Mouse (Mus musculus) left cerebral cortex, postnatal 25 days (tissue): ENCODE measurements around the gene Pts. TPM values are rescaled to one million over a fixed set of nuclear protein-coding genes. Genes with fewer than 3 reads are reported as not detected.

ENCODE experiments used
- DNase-seq, 2 experiments: peaks; one replicate each; pipeline ENCODE4 v3.0.0; 2022; ENCODE audit warnings: low spot score in 2 of 2, mixed read lengths in 1 of 2
- intact Hi-C: fragments of 180-260 bp; cut with DNase I; formaldehyde crosslinking; loops from one replicate; pipeline ENCODE4 v1.15.1; 2025
- total RNA-seq, 2 experiments: library from RNA; stranded (reverse); gene quantifications; 2 replicates each; pipeline ENCODE4 v1.2.3; 2021

Pts gene
- total RNA-seq, result 10 to 100 TPM; 27.6 to 29.8 TPM

GRCm38 (mm10) chr9:50528293-50528892 is at the start of gene Pts:
Gene Pts (minus strand): TSS chr9:50528724.
- DNase-seq, result peak; percentile 97 to 98
- intact Hi-C loops, result loop anchor here (1.0 to 2.0 kb wide), 4 partner anchors 65 to 1034 kb away; no protein-coding TSS in a partner anchor

DNA sequence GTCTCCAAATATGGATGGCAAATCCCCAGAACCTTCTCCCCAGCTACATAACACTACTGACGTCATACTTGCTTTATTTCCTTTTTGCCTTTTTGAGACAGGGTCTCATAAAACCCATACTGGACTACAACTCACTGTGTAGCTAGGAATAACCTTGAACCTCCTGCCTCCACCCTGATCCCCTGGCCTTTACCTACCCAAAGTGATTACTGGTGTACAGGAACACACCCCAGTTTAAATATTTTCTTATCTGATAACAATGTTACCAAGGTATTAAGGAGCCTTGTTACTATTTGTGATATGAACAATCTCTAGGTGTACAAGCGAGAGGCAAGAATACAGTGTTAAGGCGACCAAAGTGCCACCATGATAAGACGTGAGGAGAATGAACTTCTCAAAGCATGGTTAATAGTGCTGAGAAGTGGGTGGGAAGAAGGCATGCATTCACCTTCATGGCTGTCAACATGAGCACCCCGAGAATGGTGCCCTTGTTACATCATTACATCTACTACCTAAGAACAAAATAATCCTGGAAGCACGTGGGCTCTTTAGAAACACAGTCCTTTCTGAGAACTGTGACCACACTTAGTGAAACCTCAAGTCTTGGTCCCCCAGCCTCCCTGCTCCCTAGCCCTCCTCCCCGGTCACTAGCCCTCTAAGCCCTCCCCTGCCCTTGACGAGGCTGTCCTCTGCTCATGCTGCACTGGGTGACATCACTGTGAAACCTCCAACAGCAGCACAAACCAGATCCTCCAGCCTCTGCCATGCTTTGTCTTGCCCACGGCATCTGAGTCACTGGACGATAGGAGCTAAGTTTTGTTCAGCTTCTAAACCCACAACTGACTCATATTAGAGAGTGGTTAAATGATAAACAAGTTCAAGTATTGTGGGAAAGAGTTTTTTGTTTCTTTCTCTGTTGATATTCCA is 41.3 kb upstream of the Pts start:
- DNase-seq, result no peak
- intact Hi-C loops, result no loop called here

DNA sequence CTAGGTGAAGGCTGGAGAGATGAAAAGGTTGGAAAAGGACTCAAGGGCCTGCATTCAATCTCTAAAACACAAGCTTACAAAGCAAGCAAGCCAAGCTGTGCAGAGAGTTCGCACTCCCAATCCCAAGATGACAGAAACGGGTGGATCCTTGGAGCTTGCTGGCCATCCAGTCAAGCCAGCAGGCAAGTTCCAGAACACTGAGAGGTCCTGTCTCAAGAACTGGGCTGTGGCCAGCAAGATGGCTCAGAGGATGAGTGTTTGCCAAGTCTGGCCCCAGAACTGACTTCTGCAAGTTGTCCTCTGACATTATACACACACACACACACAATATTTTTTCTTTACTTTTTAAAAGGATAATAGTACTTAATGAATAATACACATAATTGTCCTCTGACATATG is 39.4 kb upstream of the Pts start:
- intact Hi-C loops, result no loop called here

DNA sequence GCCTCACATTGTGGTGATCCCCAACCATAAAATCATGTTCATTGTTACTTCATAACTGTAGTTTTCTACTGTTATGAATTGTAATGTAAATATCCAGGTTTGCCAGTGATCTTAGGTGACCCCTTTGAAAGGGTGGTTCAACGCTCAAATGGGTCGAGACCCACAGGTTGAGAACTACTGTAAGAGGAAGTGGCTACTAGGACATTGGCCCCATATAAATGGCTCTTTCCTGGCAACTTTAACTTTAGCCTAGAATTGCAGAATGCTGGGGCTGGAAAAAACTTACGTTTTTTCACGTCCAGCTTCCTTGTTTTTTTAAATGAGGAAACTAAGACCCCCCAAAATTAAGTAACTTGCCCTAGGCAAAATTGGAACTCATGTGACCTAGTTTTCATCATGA is 38.8 kb upstream of the Pts start:
- intact Hi-C loops, result no loop called here
- no peak for DNase-seq

More for the DNA sequence above, 39.4 kb upstream of the Pts start:
- DNase-seq, result no peak

- DNase-seq, result no peak
- intact Hi-C loops, result no loop called here
Observed at GRCm38 (mm10) chr9:50565940-50566339, 37.4 kb upstream of the Pts start.

GRCm38 (mm10) chr9:50565173-50565572 is 36.6 kb upstream of the Pts start:
- intact Hi-C loops, result no loop called here

DNA sequence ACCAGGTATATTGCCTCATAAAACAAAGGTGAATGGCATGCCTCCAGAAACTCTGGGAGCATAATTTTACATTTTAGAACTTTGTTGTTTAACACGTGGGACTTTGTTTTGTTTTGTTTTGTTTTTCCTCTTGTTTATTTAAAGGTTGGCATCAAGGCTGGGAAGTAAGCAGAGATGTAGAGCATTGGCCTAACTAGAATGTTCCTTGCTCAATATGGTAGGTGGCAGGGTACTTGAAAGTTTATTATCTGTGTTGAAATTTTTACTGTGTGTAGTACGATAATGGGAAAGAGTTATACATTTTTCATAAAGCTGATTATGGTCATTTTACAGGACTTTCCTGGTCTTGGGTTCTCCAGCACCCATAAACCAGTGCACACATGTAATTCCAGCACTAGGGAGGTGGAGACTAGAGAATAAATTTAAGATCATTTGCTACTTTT is 33.4 kb upstream of the Pts start:
- no peak for DNase-seq
- intact Hi-C loops, result no loop called here

More at GRCm38 (mm10) chr9:50565173-50565572, 36.6 kb upstream of the Pts start:
- no peak for DNase-seq

DNA sequence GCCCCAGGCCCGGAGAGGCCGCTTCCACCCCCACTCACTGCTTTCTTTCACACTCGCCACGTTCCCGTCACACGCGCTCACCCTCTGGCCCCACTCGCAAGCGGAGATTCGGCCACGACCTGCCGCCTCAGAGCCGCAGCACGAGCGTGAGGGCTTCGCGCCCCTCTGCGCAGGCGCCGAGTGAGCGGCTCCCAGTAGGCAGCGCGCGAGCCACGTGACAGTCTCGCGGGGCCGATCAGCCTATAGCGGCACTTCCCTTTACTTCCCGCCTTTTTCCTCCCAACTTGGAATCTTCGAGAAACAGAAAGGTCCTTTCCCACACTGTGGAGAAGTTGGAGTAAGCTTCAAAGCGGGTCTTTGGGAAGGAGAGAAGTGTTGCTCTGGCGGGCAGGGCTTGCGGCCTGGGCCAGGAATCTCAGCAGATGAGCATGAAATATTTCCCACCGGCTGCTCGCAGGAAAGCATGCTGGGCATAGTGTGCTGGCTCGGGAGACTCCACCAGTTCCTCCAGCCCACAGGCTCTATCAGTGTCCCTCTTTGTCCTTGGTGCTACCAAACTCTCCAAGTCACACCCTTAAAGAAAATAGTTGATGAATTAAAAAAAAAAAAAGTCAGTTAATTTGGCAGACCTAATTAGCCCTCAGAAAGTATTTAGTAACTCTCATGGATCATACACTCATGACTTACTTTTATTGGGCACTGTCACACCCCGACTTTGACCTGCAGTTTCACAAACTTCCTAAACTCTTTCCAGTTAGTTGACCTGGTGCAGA is 32.8 kb upstream of the Pts start, which contains the start of gene Tex12:
TSS of gene Tex12 (minus strand) at position 181 of the 773 bp plus-strand sequence.
- DNase-seq, result no peak
- intact Hi-C loops, result no loop called here

GRCm38 (mm10) chr9:50555094-50555446 is 26.5 kb upstream of the Pts start, which contains the start of gene Bco2:
Gene Bco2 (minus strand): TSS chr9:50555181.
- intact Hi-C loops, result no loop called here

GRCm38 (mm10) chr9:50554241-50555093 is 25.9 kb upstream of the Pts start, which contains the start of gene Il18:
Gene Il18 (plus strand): TSS chr9:50554827.
- peak; percentile 58 to 86 for DNase-seq
- intact Hi-C loops, result no loop called here

More at GRCm38 (mm10) chr9:50555094-50555446, 26.5 kb upstream of the Pts start, which contains the start of gene Bco2:
- DNase-seq, result no peak

DNA sequence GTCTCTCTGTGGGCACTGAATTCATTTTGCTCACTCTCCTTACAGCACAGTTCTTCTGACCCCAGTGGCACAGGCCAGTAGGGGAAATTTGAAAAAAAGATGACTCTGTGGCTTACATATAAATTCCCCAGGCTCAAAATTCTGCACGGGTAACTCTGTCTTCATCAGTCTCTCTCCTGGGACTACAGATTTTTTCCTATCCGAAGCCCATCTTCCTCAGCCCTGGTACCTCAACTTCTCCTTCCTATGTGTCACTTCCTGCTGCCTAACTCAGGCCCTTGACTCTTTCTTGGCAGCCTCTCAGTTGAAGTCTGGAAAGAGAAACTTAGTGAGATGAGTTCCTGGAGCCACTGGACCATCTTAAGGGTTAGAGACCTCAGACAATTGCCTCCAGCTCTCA is 25.0 kb upstream of the Pts start:
- DNase-seq, result no peak
- intact Hi-C loops, result no loop called here

DNA sequence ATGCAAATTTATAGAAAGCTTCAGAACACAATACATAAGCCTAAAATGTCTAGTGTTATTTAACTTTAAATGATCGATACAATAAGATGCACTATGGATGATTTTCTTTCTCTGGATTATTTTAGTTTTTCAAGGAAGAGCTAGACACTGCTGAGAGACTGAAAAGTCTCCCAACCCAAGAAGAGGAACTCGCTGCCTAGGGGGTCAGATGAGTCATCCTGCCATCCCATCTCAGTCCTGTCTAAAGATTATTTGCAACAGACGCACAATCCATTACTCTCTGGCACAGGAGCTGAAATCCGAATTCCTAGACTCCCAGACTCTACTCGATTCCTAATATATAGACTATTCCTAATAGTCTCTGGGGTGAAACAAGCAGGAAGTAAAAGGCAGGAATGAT is 23.7 kb upstream of the Pts start:
- DNase-seq, result no peak
- intact Hi-C loops, result no loop called here

DNA sequence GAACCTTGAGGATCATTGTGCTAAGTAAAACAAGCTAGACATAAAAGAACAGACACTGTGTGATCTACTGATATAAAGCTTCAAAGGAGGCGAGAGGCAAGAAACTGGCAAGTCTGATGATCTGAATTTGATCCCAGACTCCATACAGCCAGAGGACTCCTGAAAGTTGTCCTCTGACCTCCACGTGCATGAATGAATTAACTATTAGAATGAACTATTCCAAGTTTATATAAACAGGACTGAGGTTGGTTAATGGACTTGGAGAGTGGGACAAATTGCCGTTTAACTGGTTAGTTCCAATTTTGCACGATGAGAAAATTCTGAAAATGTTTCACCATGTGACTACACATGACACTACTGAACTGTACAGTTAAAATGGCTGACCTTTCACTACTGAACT is 20.4 kb upstream of the Pts start:
- DNase-seq, result no peak
- intact Hi-C loops, result no loop called here

DNA sequence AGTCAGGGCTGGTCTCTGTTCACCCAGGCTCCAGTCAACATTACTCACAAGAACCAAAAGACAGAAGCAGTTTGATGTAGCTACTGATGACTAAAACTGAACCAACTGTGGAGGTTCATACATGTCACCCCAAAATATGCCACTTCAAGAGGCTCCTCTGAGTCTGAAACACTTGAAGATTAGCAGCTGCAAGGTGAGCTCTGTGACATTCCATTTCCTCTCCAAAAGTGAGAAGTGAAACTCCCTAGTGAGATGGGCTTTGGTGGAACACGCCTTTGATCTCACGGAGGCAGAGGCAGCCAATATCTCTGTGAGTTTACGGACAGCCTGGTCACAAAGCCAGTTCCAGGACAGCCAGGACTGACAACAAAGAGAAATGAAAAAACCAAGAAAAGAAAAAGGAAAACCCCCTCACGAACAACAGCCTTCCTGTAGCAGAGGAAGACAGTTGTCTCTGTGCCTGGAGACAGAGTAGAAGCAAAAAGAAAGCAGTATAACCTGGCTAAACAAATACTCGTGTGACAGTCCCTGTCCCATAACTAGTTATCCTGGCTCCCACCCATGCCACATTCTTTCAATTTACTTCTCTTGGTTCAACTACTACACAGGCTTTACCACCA is 19.4 kb upstream of the Pts start:
- no peak for DNase-seq
- intact Hi-C loops, result no loop called here

- intact Hi-C loops, result no loop called here
- no peak for DNase-seq
Observed at GRCm38 (mm10) chr9:50542401-50542800, 13.9 kb upstream of the Pts start.

GRCm38 (mm10) chr9:50540170-50540569 is 11.6 kb upstream of the Pts start:
- intact Hi-C loops, result no loop called here
- DNase-seq, result no peak

- DNase-seq, result no peak
- intact Hi-C loops, result loop anchor here (10.0 kb wide), 1 partner anchor 202 kb away; no protein-coding TSS in a partner anchor
Observed at GRCm38 (mm10) chr9:50537295-50537694, 8.8 kb upstream of the Pts start.

GRCm38 (mm10) chr9:50536603-50537135 is 8.1 kb upstream of the Pts start:
- intact Hi-C loops, result loop anchor here (10.0 kb wide), 1 partner anchor 202 kb away; no protein-coding TSS in a partner anchor
- DNase-seq, result no peak
